Mouse (Mus musculus): Measurements from ENCODE around the gene 2310011J03Rik.

Gene 2310011J03Rik

DNA sequence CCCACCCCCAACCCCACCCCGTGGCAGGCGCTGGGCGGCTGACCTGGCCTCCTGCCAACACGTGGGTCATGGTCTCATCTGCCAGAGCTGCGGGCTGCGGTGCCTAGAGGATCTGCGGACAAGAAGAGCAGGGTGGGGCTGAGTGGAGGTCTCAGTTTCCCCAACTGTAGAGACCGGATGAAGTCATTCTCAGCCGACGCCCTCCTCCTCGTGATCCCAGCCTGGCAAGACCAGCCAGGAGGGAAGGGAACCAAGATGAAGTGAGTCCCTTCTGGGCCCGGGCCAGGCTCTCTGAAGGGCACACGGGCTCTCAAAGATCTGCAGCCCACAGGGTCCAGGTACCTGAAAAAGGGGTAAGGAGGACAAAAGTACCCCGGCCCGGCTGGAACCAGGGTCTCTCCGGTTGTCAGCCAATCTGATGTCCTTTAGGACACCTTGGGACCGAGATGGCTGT is 27.2 kb upstream of the 2310011J03Rik start:
- CTCF ChIA-PET: interaction anchor here in 3 of 4 experiments (0.7 to 1.6 kb wide), 4 partner anchors 26 to 43 kb away, joined by 3 to 6 read pairs (median 5); no protein-coding TSS in a partner anchor

DNA sequence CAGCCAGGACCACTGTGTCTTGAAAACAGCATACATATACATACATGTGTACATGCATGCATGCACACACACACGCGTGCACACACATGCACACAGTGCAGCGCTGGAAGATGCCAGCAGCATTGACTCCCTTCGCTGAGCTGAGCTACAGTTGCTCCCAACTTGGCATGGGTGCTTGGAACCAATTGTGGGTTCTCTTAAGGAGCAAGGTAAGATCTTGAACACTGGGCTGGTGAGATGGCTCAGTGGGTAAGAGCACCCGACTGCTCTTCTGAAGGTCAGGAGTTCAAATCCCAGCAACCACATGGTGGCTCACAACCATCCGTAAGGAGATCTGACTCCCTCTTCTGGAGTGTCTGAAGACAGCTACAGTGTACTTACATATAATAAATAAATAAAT is 25.6 kb upstream of the 2310011J03Rik start:
- ChIA-PET POLR2A (interaction anchor here in 3 of 4 experiments (0.9 to 3.7 kb wide), 11 partner anchors 9 to 178 kb away, joined by 3 to 25 read pairs (median 5); partner anchors contain the start of genes Rps15 (in 2 of the 3), Apc2 (in 1 of the 3), Mum1 (in 1 of the 3) and Pcsk4 (in 1 of the 3)), CTCF (interaction anchor here in 3 of 4 experiments (0.6 to 1.6 kb wide), 10 partner anchors 28 to 171 kb away, joined by 3 to 11 read pairs (median 4); partner anchors contain the start of gene Apc2 (in 1 of the 3))

More for the DNA sequence above, 27.2 kb upstream of the 2310011J03Rik start:
- POLR2A ChIA-PET: interaction anchor here in 2 of 4 experiments (1.2 kb wide), 2 partner anchors 50 to 179 kb away, joined by 3 to 4 read pairs; no protein-coding TSS in a partner anchor

DNA sequence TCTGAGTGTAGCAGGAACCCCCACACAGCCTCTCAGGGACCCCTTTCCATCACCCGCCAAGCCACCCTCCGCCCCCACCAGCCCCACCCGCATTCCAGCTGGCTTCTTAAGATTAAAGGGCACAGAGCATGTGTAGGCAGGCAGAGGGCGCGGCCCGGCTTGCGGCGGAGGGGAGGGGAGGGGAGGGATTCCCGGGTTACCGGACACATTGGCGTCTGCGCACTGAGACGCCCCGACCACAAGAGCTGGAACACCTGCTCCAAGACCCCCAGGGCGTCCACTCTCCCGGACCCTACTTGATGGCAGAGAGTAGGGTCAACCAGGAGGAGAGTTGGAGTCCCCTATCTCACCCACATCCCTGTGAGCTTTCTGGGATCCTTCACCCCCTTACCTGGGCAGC is 24.8 kb upstream of the 2310011J03Rik start:
- POLR2A ChIA-PET: interaction anchor here in 3 of 4 experiments (0.6 to 3.7 kb wide), 17 partner anchors 8 to 177 kb away, joined by 3 to 25 read pairs (median 5); partner anchors contain the start of genes Pcsk4 (in 2 of the 3), Rps15 (in 2 of the 3), Apc2 (in 1 of the 3) and Plk5 (in 1 of the 3)
- CTCF ChIA-PET: interaction anchor here (0.5 to 1.4 kb wide), 12 partner anchors 26 to 559 kb away, joined by 3 to 14 read pairs (median 4); partner anchors contain the start of gene Rps15 (in 1 of the 4)

- ChIA-PET CTCF (interaction anchor here in 3 of 4 experiments (0.6 to 5.3 kb wide), 8 partner anchors 30 to 332 kb away, joined by 3 to 27 read pairs (median 4); partner anchors contain the start of genes Apc2 (in 1 of the 3), Atp8b3 (in 1 of the 3) and Rps15 (in 1 of the 3)), POLR2A (interaction anchor here (0.6 to 5.2 kb wide), 23 partner anchors 9 to 332 kb away, joined by 3 to 60 read pairs (median 6); partner anchors contain the start of genes Pcsk4 (in 2 of the 4), Plk5 (in 2 of the 4), Rps15 (in 2 of the 4) and 1600002K03Rik (in 1 of the 4))
Measured at GRCm38 (mm10) chr10:80344131-80344661, 23.9 kb upstream of the 2310011J03Rik start.

DNA sequence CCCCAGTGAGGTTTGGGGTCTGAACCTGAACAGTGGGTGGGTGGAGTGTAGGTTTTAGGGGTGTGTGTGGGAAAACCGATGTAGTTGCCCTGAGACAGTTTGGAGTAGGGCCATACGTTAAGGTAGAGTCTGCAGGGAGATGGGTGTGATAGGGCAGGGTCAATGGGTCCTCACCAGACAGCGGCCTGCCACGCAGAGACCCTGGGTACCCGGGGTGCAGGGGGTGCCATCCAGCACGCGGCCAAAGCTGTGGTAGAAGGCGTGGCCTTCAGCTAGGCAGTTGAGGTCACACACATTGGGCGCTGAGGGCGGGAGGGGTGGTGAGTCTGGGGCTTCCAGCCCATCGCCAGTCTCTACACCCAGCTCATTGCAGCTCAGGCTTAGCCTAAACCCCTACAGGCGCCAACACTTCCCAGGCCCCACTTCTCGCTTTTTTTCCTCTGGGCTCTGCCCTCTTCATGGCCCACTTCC is 23.1 kb upstream of the 2310011J03Rik start:
- POLR2A ChIA-PET: interaction anchor here in 3 of 4 experiments (0.6 to 5.2 kb wide), 44 partner anchors 8 to 953 kb away, joined by 3 to 60 read pairs (median 4); partner anchors contain the start of genes Pcsk4 (in 2 of the 3), Plk5 (in 2 of the 3), Reep6 (in 2 of the 3) and Rps15 (in 2 of the 3)
- CTCF ChIA-PET: interaction anchor here (0.6 to 5.3 kb wide), 29 partner anchors 8 to 538 kb away, joined by 3 to 27 read pairs (median 4); partner anchors contain the start of genes Pcsk4 (in 2 of the 4), Reep6 (in 2 of the 4), Apc2 (in 1 of the 4) and Atp8b3 (in 1 of the 4)

- CTCF ChIA-PET: interaction anchor here (0.7 to 5.3 kb wide), 28 partner anchors 9 to 538 kb away, joined by 3 to 27 read pairs (median 4); partner anchors contain the start of genes Pcsk4 (in 2 of the 4), Reep6 (in 2 of the 4), Apc2 (in 1 of the 4) and Atp8b3 (in 1 of the 4)
Measured at GRCm38 (mm10) chr10:80342749-80343424, 22.6 kb upstream of the 2310011J03Rik start.

GRCm38 (mm10) chr10:80342305-80342748 is 22.0 kb upstream of the 2310011J03Rik start:
- CTCF ChIA-PET: interaction anchor here (0.7 to 5.3 kb wide), 13 partner anchors 8 to 167 kb away, joined by 3 to 27 read pairs (median 6); partner anchors contain the start of genes Efna2 (in 1 of the 4), Pcsk4 (in 1 of the 4), Reep6 (in 1 of the 4) and Rps15 (in 1 of the 4)
- POLR2A ChIA-PET: interaction anchor here (0.8 to 5.2 kb wide), 31 partner anchors 8 to 383 kb away, joined by 3 to 60 read pairs (median 5); partner anchors contain the start of genes Rps15 (in 4 of the 4), Reep6 (in 3 of the 4), Pcsk4 (in 2 of the 4) and Wdr18 (in 2 of the 4)

More at GRCm38 (mm10) chr10:80342749-80343424, 22.6 kb upstream of the 2310011J03Rik start:
- POLR2A ChIA-PET: interaction anchor here (0.6 to 5.2 kb wide), 49 partner anchors 7 to 953 kb away, joined by 3 to 60 read pairs (median 4); partner anchors contain the start of genes Rps15 (in 4 of the 4), Pcsk4 (in 2 of the 4), Plk5 (in 2 of the 4) and Reep6 (in 2 of the 4)

DNA sequence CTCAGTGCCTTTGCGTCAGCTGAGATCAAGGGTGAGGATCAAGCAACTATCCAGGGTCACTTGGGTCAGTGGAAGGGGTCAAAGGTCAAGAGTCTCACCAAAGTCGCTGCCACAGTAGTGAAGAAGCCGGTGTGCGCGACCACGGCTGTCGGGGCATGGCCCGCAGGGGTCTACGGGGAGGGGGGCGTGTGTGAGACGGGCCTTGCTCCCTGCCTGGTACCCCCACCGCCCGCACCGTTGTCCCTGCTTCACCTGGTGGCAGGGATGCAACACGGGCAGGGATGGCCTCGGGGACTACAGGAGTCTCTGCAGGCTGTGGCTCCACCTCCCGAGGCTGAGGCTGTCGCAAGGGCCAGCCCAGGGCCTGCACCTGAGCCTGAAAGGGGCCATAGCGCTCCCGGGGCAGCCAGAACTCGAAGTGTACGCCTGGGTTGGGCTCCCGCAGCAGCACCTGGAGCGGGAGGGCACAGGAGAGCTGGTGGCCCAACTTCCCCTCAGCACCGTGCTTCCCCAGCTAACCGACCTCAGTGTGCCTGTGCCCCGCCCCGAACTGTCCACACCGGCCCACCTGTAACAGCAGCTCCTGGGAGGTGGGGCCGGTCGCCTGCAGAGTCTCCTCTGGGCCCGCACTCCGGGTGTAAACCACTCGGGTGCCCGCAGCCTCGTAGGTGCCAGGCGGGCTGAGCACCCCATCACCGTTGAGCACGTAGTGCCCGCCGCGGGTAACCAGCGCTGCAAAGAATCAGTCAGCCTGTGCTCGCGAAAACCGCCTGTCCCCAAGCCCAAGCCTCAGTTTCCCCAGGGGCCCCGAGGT is 21.4 kb upstream of the 2310011J03Rik start:
- POLR2A ChIA-PET: interaction anchor here (0.6 to 5.2 kb wide), 25 partner anchors 9 to 382 kb away, joined by 3 to 60 read pairs (median 7); partner anchors contain the start of genes Reep6 (in 3 of the 4), Rps15 (in 3 of the 4), Pcsk4 (in 2 of the 4) and Apc2 (in 1 of the 4)
- CTCF ChIA-PET: interaction anchor here in 3 of 4 experiments (0.7 to 5.3 kb wide), 13 partner anchors 9 to 168 kb away, joined by 3 to 30 read pairs (median 16); partner anchors contain the start of genes Pcsk4 (in 1 of the 3) and Reep6 (in 1 of the 3)

DNA sequence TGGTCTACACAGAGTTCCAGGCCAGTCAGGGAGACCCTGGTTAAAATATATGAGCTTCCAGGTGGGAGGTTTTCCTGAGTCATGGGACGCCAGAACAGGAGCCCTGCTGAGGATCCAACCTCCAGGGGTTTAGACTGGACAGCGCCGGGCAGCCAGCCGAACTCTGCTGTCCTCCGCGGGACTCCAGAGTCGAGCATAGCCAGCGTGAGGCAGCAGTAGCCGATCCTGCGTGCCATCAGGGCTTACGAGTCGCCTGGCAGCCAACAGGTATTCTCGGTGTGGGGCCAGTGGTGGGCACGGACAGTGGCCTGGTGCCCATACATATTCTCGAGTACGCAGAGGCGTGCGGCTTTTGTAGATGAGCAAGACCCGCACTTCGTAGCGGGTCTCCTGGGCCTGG is 20.7 kb upstream of the 2310011J03Rik start:
- ChIA-PET POLR2A (interaction anchor here in 3 of 4 experiments (0.8 to 5.2 kb wide), 15 partner anchors 9 to 48 kb away, joined by 3 to 60 read pairs (median 6); partner anchors contain the start of genes Pcsk4 (in 2 of the 3), Reep6 (in 2 of the 3), Rps15 (in 2 of the 3) and Apc2 (in 1 of the 3)), CTCF (interaction anchor here in 3 of 4 experiments (0.7 to 5.3 kb wide), 17 partner anchors 9 to 337 kb away, joined by 3 to 30 read pairs (median 6); partner anchors contain the start of genes Pcsk4 (in 1 of the 3) and Reep6 (in 1 of the 3))

- POLR2A ChIA-PET: interaction anchor here (0.5 to 5.2 kb wide), 21 partner anchors 10 to 390 kb away, joined by 3 to 60 read pairs (median 5); partner anchors contain the start of genes Pcsk4 (in 2 of the 4), Reep6 (in 2 of the 4), Rps15 (in 2 of the 4) and Apc2 (in 1 of the 4)
Measured at GRCm38 (mm10) chr10:80339941-80340750, 19.8 kb upstream of the 2310011J03Rik start.

GRCm38 (mm10) chr10:80336263-80336662 is 15.9 kb upstream of the 2310011J03Rik start:
- ChIA-PET POLR2A (interaction anchor here in 3 of 4 experiments (0.6 to 1.9 kb wide), 7 partner anchors 10 to 44 kb away, joined by 3 to 9 read pairs (median 4); partner anchors contain the start of gene Rps15 (in 1 of the 3)), CTCF (interaction anchor here in 2 of 4 experiments (0.6 to 2.5 kb wide), 4 partner anchors 14 to 816 kb away, joined by 3 to 13 read pairs (median 5); no protein-coding TSS in a partner anchor)

More at GRCm38 (mm10) chr10:80339941-80340750, 19.8 kb upstream of the 2310011J03Rik start:
- CTCF ChIA-PET: interaction anchor here (0.6 to 5.3 kb wide), 38 partner anchors 8 to 356 kb away, joined by 3 to 30 read pairs (median 4); partner anchors contain the start of genes Pcsk4 (in 3 of the 4), Reep6 (in 3 of the 4), Adamtsl5 (in 2 of the 4) and Atp8b3 (in 1 of the 4)

DNA sequence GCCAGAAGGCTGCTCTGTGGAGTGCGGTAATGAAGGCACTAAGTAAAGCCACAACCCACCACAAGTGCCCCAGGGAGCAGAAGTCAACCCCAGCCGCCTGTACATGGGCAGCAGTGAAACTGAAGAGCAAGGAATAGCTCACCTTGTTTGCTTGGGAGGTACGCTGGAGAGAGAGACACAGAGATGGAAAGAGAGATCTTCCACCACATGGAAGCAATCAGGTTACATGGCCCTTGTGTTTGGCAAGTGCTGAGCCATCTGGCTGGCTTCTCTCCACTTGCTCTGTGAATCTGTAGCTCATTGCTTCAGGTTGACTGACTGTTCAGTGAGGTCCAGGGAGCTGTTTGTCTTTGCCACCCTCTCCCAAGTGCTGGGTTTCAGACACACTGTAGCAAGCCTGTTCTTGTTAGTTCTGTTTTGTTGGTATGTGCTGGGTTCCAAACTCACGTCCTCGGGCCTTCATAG is 12.2 kb upstream of the 2310011J03Rik start:
- ChIA-PET CTCF (interaction anchor here in 2 of 4 experiments (0.5 to 1.0 kb wide), 3 partner anchors 18 to 158 kb away, joined by 3 to 7 read pairs (median 4); no protein-coding TSS in a partner anchor), POLR2A (interaction anchor here in 1 of 4 experiments (1.1 kb wide), 1 partner anchor 10 kb away, joined by 3 read pairs; no protein-coding TSS in a partner anchor)

- ChIA-PET POLR2A (interaction anchor here in 2 of 4 experiments (1.1 to 3.9 kb wide), 4 partner anchors 10 to 40 kb away, joined by 3 to 60 read pairs (median 16); partner anchors contain the start of gene Rps15 (in 1 of the 2)), CTCF (interaction anchor here in 2 of 4 experiments (0.5 to 1.0 kb wide), 3 partner anchors 19 to 157 kb away, joined by 3 to 7 read pairs (median 4); no protein-coding TSS in a partner anchor)
Measured at GRCm38 (mm10) chr10:80331636-80332524, 11.5 kb upstream of the 2310011J03Rik start.

Measured in embryonic stem cell, embryonic (primary cell).